Mouse (Mus musculus) stomach, embryonic 16.5 days (tissue): ENCODE measurements at regions not wholly inside any gene's neighbourhood (a gene's known extent, or its start where the extent isn't known, plus 50 kb on each side); places are given as distances from the start of the nearest gene placed in this dataset.

Experiments
- ATAC-seq: fragments of 200-750 bp; cut with Nextera tagmentation; 2 replicates; pipeline ENCODE4 v1.8.0; 2017; ENCODE audit warnings: moderate number of reproducible peaks, moderate TSS enrichment; ENCODE audit not compliant: insufficient read depth, low FRiP score
- H3K27ac ChIP-seq: fragments of 300-500 bp; sonication (generic); 2 replicates; pipeline ENCODE4 v1.5.1; 2014; ENCODE audit warnings: low read length
- H3K27me3 ChIP-seq: fragments of 300-500 bp; sonication (generic); 2 replicates; pipeline ENCODE4 v1.6.1; 2014; ENCODE audit warnings: low read length, control low read depth, mixed read lengths; ENCODE audit not compliant: control insufficient read depth, insufficient read depth
- H3K36me3 ChIP-seq: fragments of 300-500 bp; sonication (generic); 2 replicates; pipeline ENCODE4 v1.6.1; 2014; ENCODE audit warnings: low read length; ENCODE audit not compliant: control insufficient read depth, insufficient read depth
- H3K4me1 ChIP-seq: fragments of 300-500 bp; sonication (generic); 2 replicates; pipeline ENCODE4 v1.6.1; 2014; ENCODE audit warnings: low read length, control low read depth, mixed read lengths; ENCODE audit not compliant: control insufficient read depth, insufficient read depth
- H3K4me2 ChIP-seq: fragments of 300-500 bp; sonication (generic); 2 replicates; pipeline ENCODE4 v1.6.1; 2014; ENCODE audit warnings: low read depth, low read length, mixed read lengths
- H3K4me3 ChIP-seq: fragments of 300-500 bp; sonication (generic); replicated peaks from 2 replicates; pipeline ENCODE4 v1.5.1; 2014; ENCODE audit warnings: mild to moderate bottlenecking, low read length
- H3K9ac ChIP-seq: fragments of 300-500 bp; sonication (generic); 2 replicates; pipeline ENCODE4 v1.6.1; 2014; ENCODE audit warnings: low read length
- H3K9me3 ChIP-seq: fragments of 300-500 bp; sonication (generic); replicated peaks from 2 replicates; pipeline ENCODE4 v1.6.1; 2016; ENCODE audit warnings: low read length, control low read depth; ENCODE audit not compliant: control insufficient read depth
- WGBS: fragments of 180-500 bp; shearing (Covaris S2); extraction: QIAGEN DNeasy Blood & Tissue Kit; methylation state at CpG from one replicate; pipeline ENCODE4 v1.1.7; 2014; 5-methylcytosine and 5-hydroxymethylcytosine counted together

DNA sequence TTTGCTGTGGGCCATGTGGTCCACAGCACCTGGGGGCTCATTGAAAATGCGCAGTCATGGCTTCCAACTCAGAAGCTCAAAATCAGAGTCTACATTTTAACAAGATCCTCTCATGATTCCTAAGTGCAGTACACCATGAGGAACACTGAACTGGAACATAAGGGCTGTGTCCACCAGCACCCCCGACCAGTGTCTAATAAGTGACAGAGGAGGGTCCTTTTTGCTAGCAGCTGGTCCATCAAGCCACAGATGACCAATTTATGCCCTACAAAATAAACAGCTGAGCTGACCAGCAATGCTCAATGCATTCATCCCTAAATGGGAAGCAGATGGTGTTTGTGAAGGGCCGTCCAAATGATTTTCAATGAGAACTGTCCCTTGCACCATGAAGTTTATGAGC lies 1478.7 kb upstream of the Lrrc6 start:
- no peak overlapping the region for H3K27ac ChIP-seq
- H3K4me2 ChIP-seq = no peak overlapping the region
- no peak for ATAC-seq
- no peak overlapping the region for H3K4me3 ChIP-seq
- no peaks in the 10 kb centered on the region for H3K27me3 ChIP-seq
- no peaks in the 10 kb centered on the region for H3K9me3 ChIP-seq
- no peaks in the 10 kb centered on the region for H3K36me3 ChIP-seq
- WGBS = 74% methylated on average over 3 of the region's 3 CpGs
- no peaks in the 10 kb centered on the region for H3K4me1 ChIP-seq
- no peak overlapping the region for H3K9ac ChIP-seq

DNA sequence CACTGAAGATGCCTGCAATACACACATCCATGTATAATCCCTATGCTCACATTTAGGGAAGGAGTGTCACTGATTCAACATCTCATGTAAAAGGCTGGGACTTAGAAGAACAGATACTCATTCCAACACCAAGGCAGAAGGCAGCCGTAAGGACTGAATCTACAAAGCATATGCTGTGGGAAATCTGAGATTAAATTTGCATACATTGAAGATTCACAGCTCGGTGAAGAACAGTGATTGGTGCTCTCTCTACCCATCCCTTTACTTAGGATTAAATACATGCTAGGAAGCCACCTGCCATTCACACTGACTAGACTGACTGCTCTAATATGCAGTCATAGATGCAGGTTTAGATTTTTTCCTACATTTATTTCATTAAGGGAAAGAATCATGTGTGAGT lies 1476.5 kb upstream of the Lrrc6 start:
- Histone ChIP-seq H3K4me2 (no peak overlapping the region), H3K36me3 (no peaks in the 10 kb centered on the region), H3K9me3 (no peaks in the 10 kb centered on the region), H3K4me1 (no peaks in the 10 kb centered on the region), H3K27me3 (no peaks in the 10 kb centered on the region), H3K27ac (no peak overlapping the region), H3K4me3 (no peak overlapping the region), H3K9ac (no peak overlapping the region)
- ATAC-seq = no peak
- WGBS = 87% methylated on average over 2 of the region's 2 CpGs

DNA sequence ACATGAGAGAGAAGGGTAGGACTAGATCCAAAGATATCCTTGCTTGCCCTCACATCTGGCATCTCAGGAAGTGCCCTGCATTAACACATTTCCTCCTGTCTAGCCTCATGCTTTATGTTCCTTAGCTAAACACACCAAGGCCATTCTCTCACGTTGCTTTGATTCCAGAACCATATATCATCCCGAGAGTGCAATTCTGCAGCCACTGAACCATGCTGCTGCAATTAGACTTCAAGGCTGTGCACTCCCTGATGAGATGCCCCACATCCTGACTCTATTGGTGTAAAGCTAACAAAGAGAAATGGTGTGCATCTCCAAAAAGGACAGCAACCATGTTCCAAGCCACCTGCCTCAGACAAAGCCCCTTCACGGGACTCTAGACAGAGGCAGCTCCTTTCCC lies 1471.3 kb upstream of the Lrrc6 start:
- H3K9me3 ChIP-seq = no peaks in the 10 kb centered on the region
- no peaks in the 10 kb centered on the region for H3K27me3 ChIP-seq
- H3K4me1 ChIP-seq = no peaks in the 10 kb centered on the region
- WGBS = 38% methylated on average over 3 of the region's 3 CpGs
- H3K9ac ChIP-seq = no peak overlapping the region
- no peak overlapping the region for H3K27ac ChIP-seq
- no peaks in the 10 kb centered on the region for H3K36me3 ChIP-seq
- no peak overlapping the region for H3K4me3 ChIP-seq
- no peak overlapping the region for H3K4me2 ChIP-seq
- no peak for ATAC-seq

DNA sequence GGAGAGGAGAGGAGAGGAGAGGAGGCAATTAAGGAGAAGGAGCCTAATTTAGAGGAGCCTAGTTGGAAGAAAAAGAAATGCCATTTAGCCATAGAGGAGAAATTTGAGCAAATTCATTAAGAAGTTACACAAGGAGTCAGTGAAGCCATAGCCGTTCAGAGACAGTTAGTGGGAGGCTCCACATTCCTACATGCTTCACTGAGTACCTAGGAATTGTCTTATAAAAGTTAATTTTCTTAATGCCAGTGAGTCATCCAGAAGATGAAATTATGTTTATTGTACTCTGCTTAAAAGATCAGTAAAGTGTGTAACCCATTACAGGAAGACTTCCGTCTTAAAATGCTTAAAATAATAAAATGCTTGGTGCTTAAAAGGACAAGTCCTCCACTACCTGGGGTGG lies 1453.5 kb upstream of the Lrrc6 start:
- no peak for ATAC-seq
- no peak overlapping the region for H3K4me2 ChIP-seq
- H3K9me3 ChIP-seq = no peaks in the 10 kb centered on the region
- H3K36me3 ChIP-seq = no peaks in the 10 kb centered on the region
- no peak overlapping the region for H3K4me3 ChIP-seq
- H3K27ac ChIP-seq = no peak overlapping the region
- no peaks in the 10 kb centered on the region for H3K4me1 ChIP-seq
- no peaks in the 10 kb centered on the region for H3K27me3 ChIP-seq
- WGBS = 65% methylated on average over 2 of the region's 2 CpGs
- H3K9ac ChIP-seq = no peak overlapping the region

DNA sequence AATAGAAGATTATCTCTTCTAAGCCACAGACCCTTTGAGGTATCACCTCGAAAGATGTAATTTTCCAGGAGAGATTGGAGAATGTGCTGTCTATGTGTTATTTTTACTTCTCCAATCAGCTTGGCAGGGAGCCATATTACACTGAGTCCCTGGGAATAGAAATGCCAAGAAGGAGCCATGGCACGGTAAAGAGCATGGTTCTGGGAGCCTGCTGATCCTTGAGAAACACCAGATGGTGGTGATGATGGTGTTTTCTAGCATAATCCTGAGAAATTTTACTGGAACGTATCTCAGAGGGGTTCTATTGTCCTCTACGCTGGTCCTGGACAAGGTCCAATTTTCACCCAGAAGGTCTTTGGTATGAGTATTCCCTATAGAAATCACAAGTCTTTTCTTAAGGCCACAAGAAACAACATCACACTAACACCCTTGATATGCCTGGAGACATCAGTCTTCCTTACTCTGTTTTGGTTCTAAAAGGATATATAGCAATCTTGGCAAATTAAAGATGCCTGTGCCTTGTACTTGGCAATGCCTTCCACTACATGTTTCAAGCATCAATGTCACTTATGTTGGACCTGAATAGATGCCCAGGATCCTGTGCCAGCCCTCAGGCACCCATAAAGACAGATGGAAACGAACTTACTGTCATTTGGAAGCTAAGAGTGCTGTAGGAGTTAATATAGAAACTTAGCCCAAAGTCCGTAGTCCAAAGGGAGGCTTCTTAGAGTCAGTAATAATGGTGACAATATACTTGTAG lies 1449.8 kb upstream of the Lrrc6 start:
- Histone ChIP-seq H3K27ac (no peak overlapping the region), H3K9ac (no peak overlapping the region), H3K4me3 (no peak overlapping the region), H3K36me3 (no peaks in the 10 kb centered on the region), H3K9me3 (no peaks in the 10 kb centered on the region), H3K27me3 (no peaks in the 10 kb centered on the region), H3K4me2 (no peak overlapping the region), H3K4me1 (no peaks in the 10 kb centered on the region)
- ATAC-seq = no peak
- 68% methylated on average over 6 of the region's 6 CpGs for WGBS

DNA sequence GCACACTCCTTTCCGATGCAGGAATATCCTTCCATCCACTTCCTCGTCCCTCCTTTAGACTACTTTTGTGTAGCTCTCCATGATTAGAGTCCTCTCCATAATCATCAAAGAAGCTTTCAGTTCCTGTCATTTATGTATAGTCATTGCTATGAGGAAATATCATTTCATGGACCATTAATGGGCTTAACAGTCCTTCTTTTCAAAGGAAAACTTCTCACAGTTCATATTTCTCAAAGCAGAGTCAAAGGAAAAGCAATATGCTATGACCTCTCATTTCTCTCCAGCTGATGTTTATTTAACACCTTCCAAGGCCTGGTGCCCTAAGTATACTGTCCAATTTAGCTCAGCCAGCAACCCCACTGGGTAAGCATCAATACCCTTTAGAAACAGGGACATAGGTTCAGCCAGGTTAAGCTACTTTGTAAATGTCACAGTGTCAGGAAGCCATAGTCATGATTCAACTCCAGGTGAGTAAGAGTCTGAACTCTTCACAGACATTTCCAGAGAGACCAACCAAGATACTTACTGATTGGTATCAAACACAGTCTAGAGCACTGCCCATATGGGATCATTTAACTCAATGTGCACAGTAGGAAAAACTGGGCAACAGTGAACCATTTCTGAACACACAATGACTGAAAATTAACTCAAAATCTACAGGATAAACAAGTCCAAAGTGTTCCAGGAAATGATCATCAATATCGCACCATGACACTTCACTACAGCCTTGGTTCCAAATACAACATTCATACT lies 1443.8 kb upstream of the Lrrc6 start:
- H3K4me3 ChIP-seq = no peak overlapping the region
- ATAC-seq = no peak

DNA sequence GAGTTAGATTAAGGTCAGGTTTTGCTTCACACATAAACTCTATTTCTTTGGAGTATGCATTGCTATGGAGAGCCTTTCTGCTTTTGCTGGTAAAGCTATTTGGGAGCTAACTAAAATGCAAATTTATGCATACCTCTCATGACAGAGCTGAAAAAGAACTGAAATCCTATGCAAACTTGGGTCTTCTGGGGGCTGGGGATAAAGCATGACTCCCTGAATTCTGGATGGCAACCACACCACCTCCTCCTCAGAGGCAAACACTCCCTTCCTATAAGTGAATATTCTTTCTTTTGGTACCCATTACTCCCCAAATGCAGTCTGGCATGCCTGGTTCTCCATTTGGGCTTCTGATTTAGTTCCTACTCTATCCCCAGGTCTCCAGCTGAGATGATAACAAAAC lies 1442.3 kb upstream of the Lrrc6 start:
- Histone ChIP-seq H3K4me3 (no peak overlapping the region), H3K9me3 (no peaks in the 10 kb centered on the region), H3K4me1 (no peaks in the 10 kb centered on the region), H3K36me3 (no peaks in the 10 kb centered on the region), H3K4me2 (no peak overlapping the region), H3K27me3 (no peaks in the 10 kb centered on the region), H3K9ac (no peak overlapping the region), H3K27ac (no peak overlapping the region)
- ATAC-seq = no peak

More for the DNA sequence above, 1443.8 kb upstream of the Lrrc6 start:
- H3K27ac ChIP-seq = no peak overlapping the region
- H3K4me2 ChIP-seq = no peak overlapping the region
- H3K27me3 ChIP-seq = no peaks in the 10 kb centered on the region
- H3K9me3 ChIP-seq = no peaks in the 10 kb centered on the region
- WGBS = 73% methylated on average over 3 of the region's 3 CpGs
- H3K9ac ChIP-seq = no peak overlapping the region
- H3K4me1 ChIP-seq = no peaks in the 10 kb centered on the region
- H3K36me3 ChIP-seq = no peaks in the 10 kb centered on the region

DNA sequence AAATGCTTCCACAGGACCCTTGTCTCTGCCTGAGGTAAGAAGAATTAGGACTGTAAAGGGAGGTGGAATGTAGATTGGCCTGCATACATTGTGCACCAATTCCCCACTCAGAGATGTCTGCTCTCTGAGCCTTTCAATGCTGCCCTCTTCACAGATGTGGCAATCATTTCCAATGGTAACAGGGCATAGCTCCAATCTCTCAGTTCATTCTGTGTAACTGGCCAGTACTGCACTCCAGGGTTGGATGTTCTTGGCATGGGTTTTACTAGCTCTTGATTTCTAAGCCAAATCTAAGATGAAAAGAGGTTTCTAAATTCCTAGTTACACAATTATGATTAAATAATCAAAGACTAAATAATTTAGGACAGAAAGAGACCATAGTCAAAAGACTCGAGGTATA lies 1439.8 kb upstream of the Lrrc6 start:
- Histone ChIP-seq H3K4me1 (no peaks in the 10 kb centered on the region), H3K4me2 (no peak overlapping the region), H3K27ac (no peak overlapping the region)

DNA sequence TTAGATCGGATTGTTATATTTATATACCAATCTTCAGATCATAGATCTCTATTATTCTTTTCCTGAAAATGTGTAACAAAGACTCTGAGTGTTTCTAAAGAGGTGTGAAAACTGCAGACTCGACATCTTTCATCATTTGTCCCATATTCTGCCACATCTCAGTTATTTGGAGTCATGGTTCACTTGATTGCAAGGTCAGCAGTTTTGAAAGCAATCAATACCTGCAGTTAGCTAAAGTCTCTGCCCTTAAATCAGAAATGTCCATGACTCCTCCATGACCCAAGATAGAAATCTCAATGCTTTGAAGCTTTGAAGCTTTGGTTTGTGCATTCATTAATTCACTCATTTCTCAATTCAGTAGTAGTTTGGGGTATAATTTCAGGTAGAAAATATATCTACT lies 1424.2 kb upstream of the Lrrc6 start:
- no peaks in the 10 kb centered on the region for H3K36me3 ChIP-seq
- WGBS = 60% methylated on average over 2 of the region's 2 CpGs
- no peak overlapping the region for H3K9ac ChIP-seq
- H3K9me3 ChIP-seq = no peaks in the 10 kb centered on the region
- no peak overlapping the region for H3K4me3 ChIP-seq
- H3K27ac ChIP-seq = no peak overlapping the region
- H3K4me1 ChIP-seq = no peaks in the 10 kb centered on the region
- no peak for ATAC-seq
- no peaks in the 10 kb centered on the region for H3K27me3 ChIP-seq
- H3K4me2 ChIP-seq = no peak overlapping the region

More for the DNA sequence above, 1439.8 kb upstream of the Lrrc6 start:
- ATAC-seq = no peak
- Histone ChIP-seq H3K4me3 (no peak overlapping the region), H3K27me3 (no peaks in the 10 kb centered on the region), H3K36me3 (no peaks in the 10 kb centered on the region), H3K9me3 (no peaks in the 10 kb centered on the region), H3K9ac (no peak overlapping the region)
- WGBS = 85% methylated on average over 1 of the region's 1 CpGs
